Mouse (Mus musculus) liver, embryonic 11.5 days (tissue): ENCODE measurements at regions not wholly inside any gene's neighbourhood (a gene's known extent, or its start where the extent isn't known, plus 50 kb on each side); places are given as distances from the start of the nearest gene placed in this dataset.
"Not testable (repeated sequence)": the region's sequence is repeated elsewhere in the genome, so short reads cannot be mapped to it uniquely, and the experiment has no call there.

Experiments used
- ATAC-seq: fragments of 200-750 bp; cut with Nextera tagmentation; replicated peaks from 2 replicates; pipeline ENCODE4 v1.8.0; 2017; ENCODE audit warnings: moderate number of reproducible peaks, mild to moderate bottlenecking, moderate TSS enrichment, moderate library complexity; ENCODE audit not compliant: low FRiP score
- DNase-seq: peaks from one replicate; pipeline ENCODE4 v3.0.0-alpha.2; 2017; ENCODE audit warnings: low spot score
- H3K27ac ChIP-seq: fragments of 300-500 bp; sonication (generic); 2 replicates; pipeline ENCODE4 v1.5.1; 2014; ENCODE audit warnings: mild to moderate bottlenecking, low read depth, low read length, control low read depth
- H3K27me3 ChIP-seq: fragments of 300-500 bp; sonication (generic); replicated peaks from 2 replicates; pipeline ENCODE4 v1.6.1; 2014; ENCODE audit warnings: low read length, mixed read lengths; ENCODE audit not compliant: control insufficient read depth, insufficient read depth
- H3K36me3 ChIP-seq: fragments of 300-500 bp; sonication (generic); 2 replicates; pipeline ENCODE4 v1.6.1; 2014; ENCODE audit warnings: mild to moderate bottlenecking, low read length, moderate library complexity, mixed read lengths; ENCODE audit not compliant: control insufficient read depth, insufficient read depth
- H3K4me1 ChIP-seq: fragments of 300-500 bp; sonication (generic); replicated peaks from 2 replicates; pipeline ENCODE4 v1.6.1; 2014; ENCODE audit warnings: low read length, mixed read lengths; ENCODE audit not compliant: control insufficient read depth, insufficient read depth
- H3K4me2 ChIP-seq: fragments of 300-500 bp; sonication (generic); 2 replicates; pipeline ENCODE4 v1.6.1; 2014; ENCODE audit warnings: mild to moderate bottlenecking, control low read depth, moderate library complexity
- H3K4me3 ChIP-seq: fragments of 300-500 bp; sonication (generic); 2 replicates; pipeline ENCODE4 v1.5.1; 2014; ENCODE audit warnings: low read depth, low read length, control low read depth
- H3K9ac ChIP-seq: fragments of 300-500 bp; sonication (generic); 2 replicates; pipeline ENCODE4 v1.6.1; 2014; ENCODE audit warnings: low read depth, low read length, control low read depth
- H3K9me3 ChIP-seq: fragments of 300-500 bp; sonication (generic); 2 replicates; pipeline ENCODE4 v1.6.1; 2016; ENCODE audit warnings: low read length, inconsistent platforms, mixed read lengths; ENCODE audit not compliant: control insufficient read depth
- WGBS: fragments of 180-500 bp; shearing (Covaris S2); extraction: QIAGEN DNeasy Blood & Tissue Kit; methylation state at CpG from one replicate; pipeline ENCODE4 v1.1.7; 2014; 5-methylcytosine and 5-hydroxymethylcytosine counted together

GRCm38 (mm10) chr5:74807581-74808221, 105.0 kb upstream of the Lnx1 start:
- WGBS: 74% methylated on average over 5 of the region's 5 CpGs
- no peak overlapping the region for H3K9ac ChIP-seq
- no peaks in the 10 kb centered on the region for H3K36me3 ChIP-seq
- H3K9me3 ChIP-seq: no peaks in the 10 kb centered on the region
- no peak overlapping the region for H3K27ac ChIP-seq
- 0 out of 2 replicates have a peak, but pooled peaks cover under 1% of the 10 kb centered on the region for H3K27me3 ChIP-seq
- ATAC-seq (no peak), DNase-seq (no peak)
- H3K4me1 ChIP-seq: no peaks in the 10 kb centered on the region
- no peak overlapping the region for H3K4me2 ChIP-seq
- H3K4me3 ChIP-seq: no peak overlapping the region

DNA sequence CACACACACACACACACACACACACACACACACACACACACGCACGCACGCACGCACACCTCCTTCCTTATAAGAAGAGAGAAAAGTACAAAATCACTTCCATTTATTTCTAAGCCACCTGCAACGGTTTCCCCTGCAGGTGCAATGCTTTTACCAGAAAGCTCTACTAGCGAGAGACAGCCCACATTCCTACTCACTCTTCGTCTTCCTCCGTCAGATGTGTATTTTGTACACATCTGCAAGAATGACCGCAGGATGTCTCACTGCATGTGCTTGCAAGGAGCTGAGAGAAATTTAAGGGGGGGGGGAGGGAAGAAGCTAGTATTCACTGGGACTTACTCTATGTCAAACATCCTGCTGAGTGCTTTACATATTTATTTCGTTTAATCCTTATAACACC, 99.2 kb upstream of the Lnx1 start:
- ATAC-seq (no peak), DNase-seq (no peak)
- H3K36me3 ChIP-seq: no peaks in the 10 kb centered on the region
- no peak overlapping the region for H3K4me3 ChIP-seq
- H3K4me2 ChIP-seq: no peak overlapping the region
- H3K27me3 ChIP-seq: 0 out of 2 replicates have a peak, but pooled peaks cover 2% of the 10 kb centered on the region
- no peak overlapping the region for H3K27ac ChIP-seq
- H3K4me1 ChIP-seq: no peaks in the 10 kb centered on the region
- H3K9me3 ChIP-seq: no peaks in the 10 kb centered on the region
- WGBS: 67% methylated on average over 10 of the region's 10 CpGs
- no peak overlapping the region for H3K9ac ChIP-seq

- ATAC-seq (no peak), DNase-seq (no peak)
- Histone ChIP-seq H3K9me3 (no peaks in the 10 kb centered on the region), H3K4me3 (no peak overlapping the region), H3K27me3 (0 out of 2 replicates have a peak, but pooled peaks cover 2% of the 10 kb centered on the region), H3K4me1 (no peaks in the 10 kb centered on the region), H3K9ac (no peak overlapping the region), H3K36me3 (no peaks in the 10 kb centered on the region), H3K27ac (no peak overlapping the region), H3K4me2 (no peak overlapping the region)
- 75% methylated on average over 9 of the region's 9 CpGs for WGBS
Measured at GRCm38 (mm10) chr5:74800351-74800750, 97.6 kb upstream of the Lnx1 start.

DNA sequence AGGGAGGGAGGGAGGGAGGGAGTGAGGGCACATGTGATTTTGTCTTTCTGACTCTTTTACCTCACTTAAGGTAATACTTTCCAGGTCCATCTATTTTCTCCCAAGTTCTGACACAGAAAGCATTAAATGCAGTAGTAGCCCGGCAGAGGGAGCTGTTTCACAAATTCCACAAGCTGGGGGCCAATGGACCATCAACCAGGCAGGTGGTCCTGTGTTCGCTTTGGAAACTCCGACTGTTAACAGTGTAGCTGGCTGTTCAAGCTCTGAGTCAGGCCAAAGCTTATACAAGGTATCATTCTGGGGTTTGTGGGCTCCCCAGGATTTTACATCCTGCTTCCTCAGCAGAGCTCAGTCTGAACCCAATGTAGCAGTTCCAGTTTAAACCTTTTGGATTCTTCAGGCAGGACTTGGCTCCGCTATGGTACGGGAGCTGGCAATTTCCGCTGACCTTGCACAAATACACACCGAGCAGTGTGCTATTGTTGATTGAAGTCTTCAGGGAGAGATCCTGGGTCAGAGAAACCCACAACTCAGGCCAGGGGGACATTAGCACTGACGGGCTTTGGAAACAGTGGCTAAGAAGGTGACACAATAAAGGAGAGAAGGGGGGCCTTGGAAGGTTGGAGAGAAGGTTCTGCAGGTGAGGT, 93.8 kb upstream of the Lnx1 start:
- Histone ChIP-seq H3K4me3 (no peak overlapping the region), H3K4me1 (peaks cover 5% of the 10 kb centered on the region; the same call in 1 of the 2 replicates), H3K36me3 (no peaks in the 10 kb centered on the region), H3K9me3 (no peaks in the 10 kb centered on the region), H3K27me3 (no peaks in the 10 kb centered on the region), H3K9ac (no peak overlapping the region), H3K27ac (no peak overlapping the region), H3K4me2 (no peak overlapping the region)
- 49% methylated on average over 8 of the region's 8 CpGs for WGBS
- ATAC-seq (no peak), DNase-seq (peak; percentile 39)

DNA sequence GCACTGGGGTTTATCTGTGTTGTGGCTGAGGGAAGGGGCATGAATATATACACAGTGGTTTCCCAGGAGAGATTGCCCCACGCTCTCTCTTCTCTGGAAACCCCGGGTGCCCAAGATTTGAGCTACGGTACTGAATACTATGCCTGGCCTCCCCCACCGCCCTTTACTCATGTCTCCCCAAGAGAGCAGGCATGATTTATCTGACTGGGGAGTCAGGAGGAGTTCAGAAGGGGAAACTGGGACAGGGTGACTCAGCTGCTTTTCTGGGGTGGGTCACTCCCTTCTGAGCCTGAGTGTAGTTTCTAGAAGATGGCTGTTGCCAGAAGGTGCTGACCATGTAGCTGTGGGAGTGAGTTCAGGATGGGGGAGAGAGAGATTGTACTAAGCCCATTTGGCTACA, 92.0 kb upstream of the Lnx1 start:
- H3K27ac ChIP-seq: no peak overlapping the region
- H3K4me1 ChIP-seq: peaks cover 5% of the 10 kb centered on the region; the same call in 1 of the 2 replicates
- H3K4me2 ChIP-seq: no peak overlapping the region
- H3K36me3 ChIP-seq: no peaks in the 10 kb centered on the region
- no peaks in the 10 kb centered on the region for H3K27me3 ChIP-seq
- ATAC-seq (no peak), DNase-seq (no peak)
- no peaks in the 10 kb centered on the region for H3K9me3 ChIP-seq
- 76% methylated on average over 4 of the region's 4 CpGs for WGBS
- H3K4me3 ChIP-seq: no peak overlapping the region
- H3K9ac ChIP-seq: no peak overlapping the region

DNA sequence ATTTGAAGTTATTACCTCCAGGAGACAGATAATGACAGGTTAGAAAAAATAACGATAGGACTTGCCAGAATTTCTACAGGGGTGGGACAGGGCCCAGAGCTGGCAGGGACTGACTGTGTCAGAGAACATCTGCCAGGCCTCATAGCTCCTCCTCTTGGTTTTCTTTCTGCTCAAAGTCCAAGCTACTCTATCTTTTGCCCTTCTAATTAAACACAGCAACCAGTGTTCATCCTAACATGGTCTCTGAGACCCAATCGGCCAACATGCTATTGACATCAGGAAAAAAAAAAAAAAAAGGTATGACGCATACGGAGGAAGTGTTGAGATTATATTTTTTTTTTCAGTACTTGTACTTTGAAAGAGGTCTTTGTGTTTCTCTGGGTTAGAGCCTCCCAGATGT, 90.7 kb upstream of the Lnx1 start:
- WGBS: 68% methylated on average over 4 of the region's 4 CpGs
- no peak overlapping the region for H3K9ac ChIP-seq
- DNase-seq: no peak
- H3K36me3 ChIP-seq: no peaks in the 10 kb centered on the region
- H3K27ac ChIP-seq: no peak overlapping the region
- H3K4me1 ChIP-seq: peaks cover 5% of the 10 kb centered on the region; the same call in 1 of the 2 replicates
- no peak overlapping the region for H3K4me3 ChIP-seq
- no peaks in the 10 kb centered on the region for H3K9me3 ChIP-seq
- no peaks in the 10 kb centered on the region for H3K27me3 ChIP-seq
- H3K4me2 ChIP-seq: no peak overlapping the region
- no peak for ATAC-seq

DNA sequence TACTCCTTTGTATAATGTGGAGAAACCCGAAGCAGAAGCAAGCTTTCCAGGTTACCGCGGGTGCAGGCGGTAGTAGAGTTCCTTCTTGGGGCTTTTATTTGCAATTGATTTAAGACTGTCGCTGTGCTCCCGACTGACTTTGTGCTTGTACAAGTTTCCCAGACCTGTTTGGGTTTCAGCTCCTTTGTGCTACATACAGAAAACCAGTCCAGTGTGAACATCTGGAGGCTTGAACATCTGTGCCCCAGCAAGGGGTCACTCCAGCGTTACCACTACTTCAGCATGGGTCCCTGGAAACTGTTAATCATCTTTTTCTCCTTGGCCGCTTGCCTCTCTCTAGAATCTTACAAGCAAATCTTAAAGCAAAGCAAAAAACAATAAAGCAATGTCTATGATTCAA, 90.2 kb upstream of the Lnx1 start:
- Histone ChIP-seq H3K9me3 (no peaks in the 10 kb centered on the region), H3K4me1 (peaks cover 5% of the 10 kb centered on the region; the same call in 1 of the 2 replicates), H3K9ac (no peak overlapping the region), H3K27ac (peak overlapping the region; percentile 62; the same call in 1 of the 2 replicates), H3K4me3 (no peak overlapping the region), H3K27me3 (no peaks in the 10 kb centered on the region), H3K4me2 (no peak overlapping the region), H3K36me3 (no peaks in the 10 kb centered on the region)
- DNase-seq: no peak
- ATAC-seq: no peak
- WGBS: 35% methylated on average over 8 of the region's 8 CpGs

GRCm38 (mm10) chr5:74792301-74792700, 89.6 kb upstream of the Lnx1 start:
- peak; percentile 59 for DNase-seq
- peak overlapping the region; percentile 62 for H3K27ac ChIP-seq

GRCm38 (mm10) chr5:74790501-74790900, 87.8 kb upstream of the Lnx1 start:
- not testable (repeated sequence) for H3K36me3 ChIP-seq, H3K9me3 ChIP-seq, H3K27me3 ChIP-seq, H3K4me2 ChIP-seq, H3K4me1 ChIP-seq, ATAC-seq, H3K27ac ChIP-seq, H3K4me3 ChIP-seq, DNase-seq, H3K9ac ChIP-seq
- WGBS: 88% methylated on average over 4 of the region's 4 CpGs

More at GRCm38 (mm10) chr5:74792301-74792700, 89.6 kb upstream of the Lnx1 start:
- no peak; the same call in 1 of the 2 replicates for ATAC-seq
- 6% methylated on average over 7 of the region's 7 CpGs for WGBS
- H3K36me3 ChIP-seq: no peaks in the 10 kb centered on the region
- H3K9ac ChIP-seq: no peak overlapping the region
- H3K4me3 ChIP-seq: no peak overlapping the region
- H3K4me1 ChIP-seq: peaks cover 5% of the 10 kb centered on the region; the same call in 1 of the 2 replicates
- H3K9me3 ChIP-seq: no peaks in the 10 kb centered on the region
- H3K27me3 ChIP-seq: no peaks in the 10 kb centered on the region
- 0 out of 2 replicates have a peak overlapping the region, but pooled peaks have one; percentile 17 for H3K4me2 ChIP-seq
